Mouse (Mus musculus) hindbrain, embryonic 11.5 days (tissue): ENCODE measurements around the gene Gck. TPM values are rescaled to one million over a fixed set of nuclear protein-coding genes. Genes with fewer than 3 reads are reported as not detected.
A peak's percentile ranks its signal among the peaks of the same experiment; 100 is the strongest.

Experiments used
- ATAC-seq: fragments of 200-750 bp; cut with Nextera tagmentation; 2 replicates; pipeline ENCODE4 v1.8.0; 2017; ENCODE audit warnings: mild to moderate bottlenecking, moderate TSS enrichment, moderate library complexity; ENCODE audit not compliant: low FRiP score
- DNase-seq: peaks from one replicate; pipeline ENCODE4 v3.0.0-alpha.2; 2015; ENCODE audit warnings: low spot score
- H3K27ac ChIP-seq: fragments of 300-500 bp; sonication (generic); 2 replicates; pipeline ENCODE4 v1.5.1; 2014; ENCODE audit warnings: mild to moderate bottlenecking, low read depth, low read length
- H3K27me3 ChIP-seq: fragments of 300-500 bp; sonication (generic); 2 replicates; pipeline ENCODE4 v1.6.1; 2014; ENCODE audit warnings: mild to moderate bottlenecking, low read length, moderate library complexity, mixed read lengths; ENCODE audit not compliant: control insufficient read depth, insufficient read depth
- H3K36me3 ChIP-seq: fragments of 300-500 bp; sonication (generic); 2 replicates; pipeline ENCODE4 v1.6.1; 2014; ENCODE audit warnings: mild to moderate bottlenecking, low read length, moderate library complexity, mixed read lengths; ENCODE audit not compliant: control insufficient read depth, insufficient read depth
- H3K4me1 ChIP-seq: fragments of 300-500 bp; sonication (generic); replicated peaks from 2 replicates; pipeline ENCODE4 v1.6.1; 2014; ENCODE audit warnings: low read length, mixed read lengths; ENCODE audit not compliant: control insufficient read depth, insufficient read depth
- H3K4me2 ChIP-seq: fragments of 300-500 bp; sonication (generic); replicated peaks from 2 replicates; pipeline ENCODE4 v1.6.1; 2014; ENCODE audit warnings: mild to moderate bottlenecking, low read depth, low read length
- H3K4me3 ChIP-seq: fragments of 300-500 bp; sonication (generic); 2 replicates; pipeline ENCODE4 v1.5.1; 2014; ENCODE audit warnings: low read depth, low read length
- H3K9ac ChIP-seq: fragments of 300-500 bp; sonication (generic); 2 replicates; pipeline ENCODE4 v1.6.1; 2014; ENCODE audit warnings: low read depth, low read length
- H3K9me3 ChIP-seq: fragments of 300-500 bp; sonication (generic); 2 replicates; pipeline ENCODE4 v1.6.1; 2016; ENCODE audit warnings: low read length; ENCODE audit not compliant: control insufficient read depth
- WGBS: fragments of 180-500 bp; shearing (Covaris S2); extraction: QIAGEN DNeasy Blood & Tissue Kit; methylation state at CpG from one replicate; pipeline ENCODE4 v1.1.7; 2014; 5-methylcytosine and 5-hydroxymethylcytosine counted together
- polyA plus RNA-seq: library from polyadenylated mRNA; unstranded; fragments of >200 nt; fragmentation: Nextera tagmentation; extraction: Ambion mirVana; gene quantifications from 2 replicates; pipeline ENCODE4 v1.2.1, GENCODE M21; 2014

The Gck gene
- polyA plus RNA-seq, 1 experiment from 2014 or later = 3.0 TPM

- Histone ChIP-seq H3K4me2 (no peak overlapping the region), H3K9me3 (no peaks in the 10 kb centered on the region), H3K36me3 (no peaks in the 10 kb centered on the region; the same call in 1 of the 2 replicates), H3K4me1 (no peaks in the 10 kb centered on the region), H3K27ac (no peak overlapping the region), H3K4me3 (no peak overlapping the region), H3K27me3 (no peaks in the 10 kb centered on the region), H3K9ac (no peak overlapping the region)
- ATAC-seq = no peak
- no peak for DNase-seq
- 94% methylated on average over 16 of the region's 16 CpGs for WGBS
These were observed 80.5 kb downstream of the Gck start for GRCm38 (mm10) chr11:5869331-5869730.

DNA sequence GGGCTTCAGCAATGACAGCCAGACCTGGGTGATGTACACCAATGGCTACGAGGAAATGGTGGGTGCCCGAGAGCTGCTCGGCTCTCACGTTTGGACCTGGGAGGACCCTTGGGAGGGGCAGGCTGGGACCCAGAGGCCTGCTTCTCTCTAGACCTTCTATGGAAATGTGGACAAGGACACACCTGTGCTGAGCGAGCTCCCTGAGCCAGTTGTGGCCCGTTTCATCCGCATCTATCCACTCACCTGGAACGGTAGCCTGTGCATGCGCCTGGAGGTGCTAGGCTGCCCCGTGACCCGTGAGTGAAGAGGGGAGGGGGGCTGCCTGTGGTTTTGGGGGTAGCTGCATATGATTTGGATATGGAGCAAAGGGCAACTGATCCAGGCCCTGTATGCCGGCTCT lies 81.6 kb downstream of the Gck start:
- no peaks in the 10 kb centered on the region; the same call in 1 of the 2 replicates for H3K36me3 ChIP-seq
- H3K4me2 ChIP-seq = no peak overlapping the region
- ATAC-seq (no peak), DNase-seq (no peak)
- WGBS = 95% methylated on average over 12 of the region's 12 CpGs
- no peak overlapping the region for H3K27ac ChIP-seq
- 0 out of 2 replicates have a peak, but pooled peaks cover 2% of the 10 kb centered on the region for H3K27me3 ChIP-seq
- no peak overlapping the region for H3K9ac ChIP-seq
- no peaks in the 10 kb centered on the region for H3K9me3 ChIP-seq
- H3K4me1 ChIP-seq = no peaks in the 10 kb centered on the region
- no peak overlapping the region for H3K4me3 ChIP-seq

DNA sequence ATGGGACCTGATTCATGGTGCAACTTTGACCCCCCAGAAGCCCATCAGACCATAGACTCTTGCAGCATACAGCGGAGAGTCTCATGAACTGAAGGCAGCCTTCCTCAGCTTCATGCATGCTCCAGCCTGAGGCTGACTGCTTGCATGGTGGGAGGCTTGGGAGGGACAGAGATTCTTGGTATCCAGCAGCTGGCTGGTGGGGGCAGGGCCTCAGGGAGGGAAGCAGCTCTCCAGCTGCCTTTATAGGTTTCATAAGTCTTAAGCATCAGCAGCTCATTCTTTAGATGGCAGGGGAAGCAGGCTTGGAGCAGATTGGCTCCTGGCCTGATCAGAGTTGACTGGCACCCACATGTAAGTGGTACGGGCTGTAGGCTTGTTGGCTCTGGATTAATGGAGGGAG lies 82.7 kb downstream of the Gck start:
- H3K36me3 ChIP-seq = no peaks in the 10 kb centered on the region
- H3K4me3 ChIP-seq = no peak overlapping the region
- no peak overlapping the region for H3K27ac ChIP-seq
- no peak overlapping the region for H3K4me2 ChIP-seq
- peaks cover 9% of the 10 kb centered on the region for H3K27me3 ChIP-seq
- 91% methylated on average over 2 of the region's 2 CpGs for WGBS
- H3K4me1 ChIP-seq = peaks cover 4% of the 10 kb centered on the region; the same call in 1 of the 2 replicates
- H3K9ac ChIP-seq = no peak overlapping the region
- no peak for ATAC-seq
- H3K9me3 ChIP-seq = no peaks in the 10 kb centered on the region
- DNase-seq = no peak

- Histone ChIP-seq H3K4me2 (peak overlapping the region; percentile 39), H3K4me3 (peak overlapping the region; percentile 32), H3K4me1 (peaks cover 7% of the 10 kb centered on the region), H3K36me3 (no peaks in the 10 kb centered on the region), H3K27me3 (peaks cover 23% of the 10 kb centered on the region), H3K9ac (no peak overlapping the region), H3K27ac (no peak overlapping the region), H3K9me3 (no peaks in the 10 kb centered on the region)
- DNase-seq (peak; percentile 20), ATAC-seq (no peak)
- 22% methylated on average over 15 of the region's 15 CpGs for WGBS
These were observed 87.3 kb downstream of the Gck start for GRCm38 (mm10) chr11:5862394-5863105.

GRCm38 (mm10) chr11:5861678-5862393 lies 88.0 kb downstream of the Gck start, which contains the start of gene Aebp1:
Gene Aebp1 (plus strand): TSS chr11:5861947.
- ATAC-seq (peak; percentile 38; the same call in 1 of the 2 replicates), DNase-seq (peak; percentile 44)
- H3K27ac ChIP-seq = no peak within 1 kb of the TSS
- H3K36me3 ChIP-seq = no peaks in the 10 kb centered on the region
- H3K4me1 ChIP-seq = peaks cover 7% of the 10 kb centered on the region
- no peaks in the 10 kb centered on the region for H3K9me3 ChIP-seq
- peak within 1 kb of the TSS; percentile 39 for H3K4me2 ChIP-seq
- peak within 1 kb of the TSS; percentile 32 for H3K4me3 ChIP-seq
- WGBS = 3% methylated on average over 59 of the region's 59 CpGs
- peak within 1 kb of the TSS; percentile 47; the same call in 1 of the 2 replicates for H3K9ac ChIP-seq
- peaks cover 23% of the 10 kb centered on the region for H3K27me3 ChIP-seq

DNA sequence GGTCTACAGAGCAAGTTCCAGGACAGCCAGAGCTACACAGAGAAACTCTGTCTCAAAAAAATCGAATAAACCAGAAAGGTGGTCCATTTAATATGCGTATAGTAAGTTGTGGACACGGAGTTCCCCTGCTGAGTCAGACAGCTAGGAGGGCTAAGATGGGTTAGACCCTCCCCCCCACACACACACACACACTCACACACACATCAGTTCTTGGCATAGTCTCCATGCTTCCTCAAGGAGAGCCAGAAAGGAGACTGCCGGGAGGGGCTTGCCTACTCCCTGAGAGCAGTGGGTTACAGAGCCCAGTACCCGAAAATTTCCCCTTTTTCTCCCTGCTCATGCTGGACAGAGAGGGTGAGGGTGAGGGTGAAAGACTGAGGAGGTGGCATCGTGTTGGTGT lies 89.2 kb downstream of the Gck start:
- Histone ChIP-seq H3K9me3 (no peaks in the 10 kb centered on the region), H3K36me3 (no peaks in the 10 kb centered on the region), H3K4me2 (no peak overlapping the region), H3K27ac (no peak overlapping the region), H3K9ac (no peak overlapping the region), H3K4me1 (peaks cover 7% of the 10 kb centered on the region), H3K4me3 (no peak overlapping the region), H3K27me3 (peaks cover 23% of the 10 kb centered on the region)
- no peak for ATAC-seq
- WGBS = 63% methylated on average over 6 of the region's 6 CpGs
- no peak for DNase-seq

GRCm38 (mm10) chr11:5859883-5860550 lies 89.9 kb downstream of the Gck start:
- no peak overlapping the region for H3K4me3 ChIP-seq
- no peaks in the 10 kb centered on the region for H3K36me3 ChIP-seq
- 83% methylated on average over 13 of the region's 13 CpGs for WGBS
- H3K9me3 ChIP-seq = no peaks in the 10 kb centered on the region
- no peak overlapping the region for H3K27ac ChIP-seq
- H3K9ac ChIP-seq = no peak overlapping the region
- no peak for DNase-seq
- H3K4me1 ChIP-seq = peaks cover 7% of the 10 kb centered on the region
- H3K4me2 ChIP-seq = no peak overlapping the region
- peaks cover 23% of the 10 kb centered on the region for H3K27me3 ChIP-seq
- ATAC-seq = no peak

- Histone ChIP-seq H3K9me3 (no peaks in the 10 kb centered on the region), H3K4me3 (no peak overlapping the region), H3K36me3 (no peaks in the 10 kb centered on the region), H3K27me3 (peaks cover 23% of the 10 kb centered on the region), H3K4me1 (peaks cover 7% of the 10 kb centered on the region), H3K9ac (no peak overlapping the region), H3K27ac (no peak overlapping the region), H3K4me2 (no peak overlapping the region)
- 73% methylated on average over 1 of the region's 1 CpGs for WGBS
- ATAC-seq (no peak), DNase-seq (no peak)
These were observed 91.2 kb downstream of the Gck start for GRCm38 (mm10) chr11:5858723-5859122.
